Mouse (Mus musculus) thymus, postnatal 25 days (tissue): ENCODE results near the gene Hoxc12.

Experiments used
- DNase-seq: peaks from one replicate; pipeline ENCODE4 v3.0.0; 2022

Hoxc12 gene

DNA sequence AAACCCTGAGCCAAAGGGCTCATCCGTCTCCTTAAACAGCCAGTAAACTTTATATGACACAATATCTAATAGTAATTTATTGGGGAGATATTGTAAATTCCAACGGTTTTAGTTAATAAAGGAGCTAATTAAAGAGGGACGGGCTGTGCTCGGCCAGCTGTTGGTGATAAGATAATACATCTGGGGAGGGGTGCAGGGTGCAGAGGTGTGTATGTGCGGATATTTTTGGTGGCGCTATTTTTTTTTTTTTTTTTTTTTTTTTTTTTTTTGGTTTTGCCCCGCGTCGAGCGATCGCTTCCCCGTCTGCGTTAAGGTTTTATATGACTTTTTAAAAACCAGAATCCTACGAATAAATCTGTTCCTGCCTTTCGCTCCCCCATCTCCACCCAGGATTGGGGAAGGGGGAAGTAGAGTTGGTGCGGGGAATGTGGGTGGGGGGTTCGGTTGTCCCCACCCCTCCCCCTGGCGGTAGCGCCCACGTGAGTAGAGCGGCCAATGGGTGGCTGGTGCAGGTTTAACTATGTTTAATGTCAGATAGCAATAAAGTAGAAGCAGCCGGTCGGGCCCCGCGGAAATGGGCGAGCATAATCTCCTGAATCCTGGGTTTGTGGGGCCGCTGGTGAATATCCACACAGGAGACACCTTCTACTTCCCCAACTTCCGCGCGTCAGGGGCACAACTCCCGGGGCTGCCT is at the start of gene Hoxc12:
Gene Hoxc12, plus strand, starts transcription at position 479 of the 694 bp plus-strand sequence.
- DNase-seq: no peak

DNA sequence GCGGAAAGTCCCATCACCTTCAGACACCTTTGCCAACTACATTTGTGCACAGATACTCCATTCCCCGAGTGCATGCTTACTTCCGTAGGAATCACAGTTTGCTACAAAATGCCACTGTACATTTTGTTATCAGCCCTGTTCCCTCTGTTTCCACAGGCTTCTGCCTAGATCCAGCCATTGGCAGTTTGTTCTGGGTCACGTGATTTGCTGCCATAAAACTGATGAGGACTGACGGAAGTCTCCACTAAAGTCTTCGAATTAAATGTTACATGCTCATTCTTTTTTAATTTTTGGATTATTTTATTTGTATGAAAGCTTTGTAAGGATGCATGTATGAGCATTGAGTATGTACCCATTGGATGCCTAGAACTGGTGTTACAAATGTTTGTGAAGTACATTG is 41.4 kb upstream of the Hoxc12 start:
- DNase-seq: no peak

DNA sequence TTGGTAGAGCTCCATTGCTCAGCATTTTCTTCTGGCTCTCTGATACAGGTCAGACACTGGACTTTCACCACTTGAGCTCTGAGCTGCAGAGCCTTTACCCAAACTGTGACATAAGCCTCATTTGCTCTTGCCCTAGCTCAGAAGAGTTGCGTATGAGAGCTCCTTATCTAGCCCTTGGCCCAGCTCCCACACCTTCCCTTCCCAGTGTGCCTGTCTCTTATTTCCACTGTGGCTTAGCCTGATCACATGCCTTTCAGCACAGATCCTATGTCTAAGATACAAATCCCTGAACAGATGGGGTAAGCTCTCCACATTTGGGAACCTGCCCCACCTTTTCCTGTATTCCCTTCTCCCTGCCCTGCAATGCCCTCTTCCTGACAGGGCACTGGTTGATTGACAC is 31.6 kb upstream of the Hoxc12 start:
- DNase-seq: no peak

DNA sequence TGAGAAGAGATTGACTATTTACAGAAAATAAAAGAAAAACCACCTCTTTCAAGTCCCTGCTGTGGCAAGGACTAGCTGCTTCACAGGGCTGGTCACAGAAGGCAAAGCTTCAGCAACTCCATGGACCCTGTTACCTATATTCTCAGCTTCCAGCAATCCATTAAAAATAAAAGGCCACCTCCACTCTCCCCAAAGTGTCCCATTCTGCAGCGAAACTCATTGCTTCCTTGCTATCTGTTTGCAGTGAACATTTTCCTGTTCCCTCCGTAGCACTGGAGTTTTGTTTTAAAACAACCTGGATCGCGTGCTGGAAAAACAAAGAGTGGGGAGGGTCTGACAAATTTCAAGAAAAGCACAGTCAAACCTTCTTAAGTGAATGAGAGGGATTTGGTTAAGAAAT is 27.0 kb upstream of the Hoxc12 start:
- DNase-seq: no peak

DNA sequence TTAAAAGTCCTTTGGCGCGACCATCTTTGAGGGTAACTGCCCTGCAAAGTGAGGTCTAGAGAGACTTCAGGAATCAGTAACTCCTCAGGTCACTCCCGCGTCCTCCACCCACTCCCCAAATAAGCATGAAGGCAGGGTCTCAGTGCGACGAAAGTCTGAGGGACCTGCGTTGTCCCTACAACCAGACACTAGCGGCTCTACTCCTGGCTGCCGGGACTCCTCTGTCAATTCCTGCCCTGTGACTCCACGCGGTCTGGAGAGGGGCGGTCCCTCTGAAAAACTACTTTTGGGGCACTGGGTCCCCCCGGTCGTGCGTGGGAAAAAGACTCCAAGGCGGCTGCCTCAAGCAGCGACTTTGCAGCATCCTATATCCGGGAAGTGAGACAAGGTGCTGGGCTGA is 26.5 kb upstream of the Hoxc12 start:
- no peak for DNase-seq

DNA sequence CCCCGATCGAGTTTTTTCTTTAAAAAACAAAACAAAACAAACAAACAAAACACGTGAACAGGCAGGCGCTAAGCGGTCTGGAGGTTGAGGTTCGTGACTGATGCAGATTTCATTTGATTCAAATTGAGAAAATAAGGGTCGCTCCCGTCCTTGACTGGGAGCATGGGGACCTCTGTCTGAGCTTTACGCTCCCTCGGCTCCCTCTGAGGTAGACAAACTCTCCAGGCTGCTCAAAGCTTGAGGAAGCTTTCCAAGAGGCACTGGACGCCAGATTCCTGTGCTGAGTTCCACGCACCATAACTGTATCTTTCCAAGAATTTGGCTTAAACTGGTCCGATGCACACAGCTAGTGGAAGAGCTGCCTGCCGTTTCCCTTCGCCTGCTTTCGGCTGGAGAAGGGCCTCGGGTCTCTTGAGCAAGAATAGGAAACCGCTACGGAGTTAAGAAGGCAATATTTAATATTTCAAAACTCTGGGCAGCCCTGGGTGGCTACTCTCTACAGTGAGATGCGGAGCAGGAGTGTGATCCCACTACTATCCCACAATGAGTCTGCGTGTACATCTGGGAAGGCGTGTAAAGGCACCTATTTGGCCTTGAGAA is 26.0 kb upstream of the Hoxc12 start:
- no peak for DNase-seq

DNA sequence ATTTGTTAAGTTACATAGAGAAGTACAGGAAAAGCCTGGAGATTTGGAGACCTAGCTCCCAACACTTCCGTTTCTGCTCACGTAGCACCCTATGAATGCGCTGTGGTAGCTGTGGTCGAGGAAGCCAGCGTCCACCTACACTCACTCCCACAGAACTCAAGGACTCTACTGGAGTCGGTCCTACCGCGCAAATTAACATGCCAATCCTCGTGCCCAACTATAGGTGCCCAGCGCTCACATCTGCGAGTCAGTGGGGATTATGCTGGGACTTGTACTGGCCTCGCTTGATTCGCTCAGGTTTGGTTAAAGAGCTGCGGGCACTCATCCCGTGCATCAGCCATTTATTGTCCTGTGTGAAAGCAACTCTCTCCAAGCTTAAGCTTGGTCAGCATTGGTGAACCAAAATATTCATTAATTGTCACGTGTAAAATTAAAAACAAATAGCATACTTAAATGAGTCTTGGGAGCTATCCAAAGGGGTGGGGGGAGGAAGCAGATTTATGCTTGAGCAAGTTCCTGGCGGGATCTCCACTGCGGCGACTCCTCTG is 23.4 kb upstream of the Hoxc12 start:
- no peak for DNase-seq

DNA sequence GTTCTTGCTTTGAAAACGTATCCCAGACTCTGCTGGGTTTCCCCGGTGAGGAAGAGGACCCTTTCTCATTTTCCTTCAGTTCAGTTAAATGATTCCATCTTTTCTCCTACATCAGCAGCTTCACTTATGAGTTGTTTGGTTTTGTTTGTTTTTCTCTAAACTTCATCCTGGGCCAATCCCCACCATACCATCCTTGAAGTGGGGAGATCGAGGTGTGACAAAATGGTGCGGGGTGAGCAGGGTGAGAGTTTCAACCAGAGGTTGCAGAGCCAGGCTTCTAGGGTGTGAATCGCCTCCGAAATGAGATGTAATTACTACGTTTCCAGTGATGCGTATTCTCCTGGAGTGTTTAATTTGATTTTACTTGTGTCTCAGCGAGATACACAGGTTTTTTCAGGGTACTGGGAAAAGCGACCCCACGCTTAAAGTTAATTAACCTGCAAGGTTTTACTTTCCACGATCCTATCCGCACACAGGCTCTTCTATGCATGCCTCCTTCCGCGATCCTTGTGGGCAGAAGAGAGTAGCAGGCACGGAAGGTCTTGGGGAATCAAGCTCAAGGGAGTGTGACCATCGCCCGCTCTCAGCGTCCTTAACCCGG is 18.5 kb upstream of the Hoxc12 start:
- no peak for DNase-seq

DNA sequence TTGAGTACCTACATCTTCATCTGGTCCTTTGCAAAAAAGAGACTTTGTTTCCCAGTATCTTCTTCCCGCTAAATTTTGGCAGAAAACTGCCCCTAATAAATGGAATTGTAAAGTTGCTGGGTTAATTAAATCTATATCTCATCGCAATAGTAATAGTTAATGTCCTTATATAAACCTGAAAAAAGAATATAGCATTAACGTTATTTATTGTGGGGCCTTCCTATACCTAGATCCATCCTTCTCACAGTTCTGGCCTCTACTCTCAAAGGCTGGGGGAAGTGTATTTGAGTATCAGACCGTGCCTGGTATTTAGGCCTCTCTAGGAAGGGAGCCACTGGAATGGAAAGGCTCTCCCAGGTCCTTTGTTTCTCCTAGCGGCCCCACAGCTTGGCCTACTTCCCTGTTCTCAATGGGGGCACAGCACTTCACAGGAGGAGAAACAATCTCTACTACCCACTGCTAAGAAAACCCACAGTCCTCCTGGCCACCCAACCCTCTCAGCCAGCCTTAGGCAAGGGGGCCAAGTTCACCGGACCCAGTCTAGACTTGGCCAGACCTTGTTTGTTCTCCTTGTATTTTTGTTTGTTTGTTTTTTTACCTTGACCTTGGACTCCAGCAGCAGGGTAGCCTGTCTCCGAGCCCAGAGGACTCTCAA is 17.8 kb upstream of the Hoxc12 start:
- no peak for DNase-seq

DNA sequence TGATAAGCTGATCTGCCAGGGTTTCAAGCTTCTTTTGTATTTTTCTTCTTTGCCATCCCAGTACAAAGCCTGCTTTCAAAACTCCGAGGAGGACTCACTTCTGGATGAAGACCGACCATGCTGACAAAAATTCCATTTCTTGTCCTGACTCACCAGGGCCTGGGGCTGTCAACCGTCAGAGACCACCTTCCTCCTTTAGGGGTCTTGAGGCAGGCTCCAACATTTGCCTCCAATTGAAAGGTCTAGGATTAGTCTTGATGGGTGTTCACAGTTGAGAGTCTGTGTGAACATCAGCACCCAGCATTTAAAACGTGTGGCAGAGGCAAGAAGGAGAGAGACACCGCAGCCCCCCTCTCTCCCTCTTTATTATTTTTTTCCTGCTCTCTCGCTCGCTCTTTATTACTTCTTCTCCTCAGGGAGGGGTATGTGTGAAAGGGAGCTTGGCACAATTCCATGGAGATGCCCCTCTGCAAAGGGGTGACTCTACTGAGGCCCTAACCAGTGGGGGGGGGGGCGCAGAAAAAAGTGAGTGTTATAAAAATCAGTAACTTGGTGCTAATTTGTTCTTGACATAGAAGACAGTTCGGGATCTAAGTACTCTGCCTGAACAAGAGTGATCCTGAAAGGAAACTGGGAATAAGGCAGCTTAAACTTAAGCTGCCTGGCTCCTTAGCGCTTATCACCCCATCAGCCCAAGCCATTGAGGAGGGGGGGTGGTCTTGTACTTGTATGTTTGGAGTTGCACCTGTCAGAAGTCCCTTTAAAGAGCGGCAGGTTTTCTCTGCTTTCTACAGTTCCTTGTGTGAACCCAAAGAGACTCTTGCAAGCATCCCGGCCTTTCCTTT is 17.0 kb upstream of the Hoxc12 start:
- DNase-seq: no peak

DNA sequence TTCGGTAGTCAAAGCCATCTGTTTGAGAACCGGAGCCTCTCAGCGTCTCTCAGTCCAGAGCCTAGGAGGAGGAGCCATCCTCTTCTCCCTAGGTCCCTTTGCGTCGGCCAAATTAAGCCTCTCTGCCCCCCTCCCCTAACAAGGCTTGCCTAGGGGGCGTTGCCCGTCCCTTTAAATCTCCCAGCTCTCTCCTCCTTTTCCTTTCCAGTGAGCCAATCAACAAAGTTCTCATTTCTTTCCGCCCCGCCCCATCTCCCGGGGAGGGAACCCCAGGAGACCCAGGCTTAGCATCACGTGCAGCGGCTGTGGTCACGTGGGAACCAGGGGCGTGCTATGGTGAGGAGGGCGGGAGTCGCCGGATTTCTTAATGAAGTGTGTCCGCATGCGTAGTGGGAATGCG is 15.9 kb upstream of the Hoxc12 start:
- DNase-seq: no peak

DNA sequence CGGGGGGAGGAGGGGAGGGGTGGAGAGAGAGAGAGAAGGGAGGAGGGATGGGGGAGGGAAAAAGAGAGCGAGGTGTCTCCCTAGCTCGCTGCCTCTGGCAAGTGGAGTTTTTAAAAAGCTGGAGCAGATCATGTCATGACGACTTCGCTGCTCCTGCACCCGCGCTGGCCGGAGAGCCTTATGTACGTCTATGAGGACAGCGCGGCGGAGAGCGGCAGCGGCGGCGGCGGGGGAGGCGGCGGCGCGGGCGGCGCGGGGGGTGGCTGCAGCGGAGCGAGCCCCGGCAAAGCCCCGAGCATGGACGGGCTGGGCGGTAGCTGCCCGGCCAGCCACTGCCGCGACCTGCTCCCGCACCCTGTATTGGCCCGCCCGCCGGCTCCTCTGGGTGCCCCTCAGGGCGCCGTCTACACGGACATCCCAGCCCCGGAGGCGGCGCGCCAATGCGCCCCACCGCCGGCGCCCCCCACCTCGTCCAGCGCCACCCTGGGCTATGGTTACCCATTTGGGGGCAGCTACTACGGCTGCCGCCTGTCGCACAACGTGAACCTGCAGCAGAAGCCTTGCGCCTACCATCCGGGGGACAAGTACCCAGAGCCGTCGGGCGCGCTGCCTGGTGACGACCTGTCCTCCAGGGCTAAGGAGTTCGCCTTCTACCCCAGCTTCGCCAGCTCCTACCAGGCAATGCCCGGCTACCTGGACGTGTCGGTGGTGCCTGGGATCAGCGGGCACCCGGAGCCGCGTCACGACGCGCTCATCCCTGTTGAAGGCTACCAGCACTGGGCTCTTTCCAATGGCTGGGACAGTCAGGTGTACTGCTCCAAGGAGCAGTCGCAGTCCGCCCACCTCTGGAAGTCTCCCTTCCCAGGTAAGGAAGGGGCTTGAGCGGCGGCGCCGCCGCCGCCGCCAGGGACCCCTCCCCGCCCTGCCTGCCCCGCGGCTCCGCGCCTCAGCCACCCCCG is 15.2 kb upstream of the Hoxc12 start, which contains the start of gene Hoxc13:
Gene Hoxc13, plus strand, starts transcription at position 51 of the 959 bp plus-strand sequence.
- no peak for DNase-seq

DNA sequence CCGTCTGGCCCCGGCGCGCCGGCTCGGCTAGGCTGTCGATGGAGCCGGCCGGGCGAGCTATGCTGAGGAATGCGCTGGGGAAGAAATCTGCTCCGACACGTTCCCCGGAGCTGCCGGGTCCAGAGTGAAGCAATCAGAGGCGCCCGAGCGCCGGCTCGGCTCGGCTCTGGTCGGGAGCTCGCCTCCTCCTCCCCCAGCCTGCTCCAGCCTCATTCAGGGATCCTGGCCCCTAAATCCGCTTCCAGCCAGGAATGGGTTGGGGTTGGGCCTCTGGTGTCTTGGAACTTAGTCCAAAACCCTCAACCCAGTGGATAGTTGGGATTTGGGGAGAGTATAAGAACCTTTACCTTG is 14.6 kb upstream of the Hoxc12 start:
- DNase-seq: no peak

DNA sequence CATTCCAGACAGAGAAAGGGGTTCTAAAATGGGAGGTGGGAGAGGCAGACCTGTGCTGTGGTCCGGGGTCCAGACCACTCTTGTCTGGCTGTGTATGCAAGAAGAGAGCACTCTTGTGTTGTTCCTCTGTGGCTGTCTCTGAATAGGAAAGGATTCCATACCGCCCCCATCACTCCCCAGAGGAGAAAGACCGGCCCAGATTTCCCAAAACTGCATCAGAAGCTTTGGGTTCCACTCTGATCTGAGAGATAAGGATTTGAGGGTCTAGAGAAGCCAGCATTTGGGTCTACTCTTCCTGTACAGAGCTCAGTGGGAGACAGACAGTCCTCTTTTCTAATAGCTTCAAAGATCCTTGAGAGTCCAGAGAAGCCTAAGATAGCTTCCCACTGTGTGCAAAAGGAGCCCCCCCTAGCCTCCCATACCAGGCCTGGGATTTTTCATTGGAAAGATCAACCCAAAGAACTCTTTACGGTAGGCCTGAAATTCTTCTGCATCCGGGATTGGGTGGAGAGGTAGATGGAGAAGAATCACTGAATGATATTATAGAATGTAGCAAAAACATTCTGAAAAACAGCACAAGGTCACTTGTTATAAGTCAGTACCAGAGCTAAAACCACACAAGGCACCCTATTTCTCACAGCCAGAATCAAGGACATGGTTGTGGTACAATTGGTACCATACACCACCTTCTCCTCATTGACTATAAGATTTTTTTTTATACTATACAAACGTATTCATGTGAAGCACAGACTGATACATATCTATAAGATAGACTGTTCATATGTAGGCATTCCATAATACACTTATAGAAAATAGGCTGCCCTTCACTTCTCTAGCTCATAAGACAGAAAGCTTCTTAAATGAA is 13.7 kb upstream of the Hoxc12 start:
- no peak for DNase-seq

DNA sequence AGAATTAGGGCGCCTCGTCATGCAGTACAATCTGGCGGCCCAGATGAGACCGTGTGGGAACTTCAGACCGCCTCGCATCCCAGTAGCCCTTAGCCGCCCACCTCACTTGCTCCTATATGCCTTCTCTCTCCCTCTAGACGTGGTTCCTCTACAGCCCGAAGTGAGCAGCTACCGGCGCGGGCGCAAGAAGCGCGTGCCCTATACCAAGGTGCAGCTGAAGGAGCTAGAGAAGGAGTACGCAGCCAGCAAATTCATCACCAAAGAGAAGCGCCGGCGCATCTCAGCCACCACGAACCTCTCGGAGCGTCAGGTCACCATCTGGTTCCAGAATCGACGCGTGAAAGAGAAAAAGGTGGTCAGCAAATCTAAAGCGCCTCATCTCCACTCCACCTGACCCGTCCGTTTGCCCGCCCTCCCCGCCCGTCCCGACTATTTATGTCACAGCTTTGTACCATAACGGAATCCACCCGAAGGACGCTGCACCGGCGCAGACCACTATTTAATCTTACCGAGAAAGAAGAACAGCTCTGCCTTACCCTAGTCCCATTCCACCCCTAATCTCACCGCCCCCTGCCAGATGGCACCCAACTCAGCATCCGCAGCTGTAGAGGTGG is 9.4 kb upstream of the Hoxc12 start:
- DNase-seq: no peak

DNA sequence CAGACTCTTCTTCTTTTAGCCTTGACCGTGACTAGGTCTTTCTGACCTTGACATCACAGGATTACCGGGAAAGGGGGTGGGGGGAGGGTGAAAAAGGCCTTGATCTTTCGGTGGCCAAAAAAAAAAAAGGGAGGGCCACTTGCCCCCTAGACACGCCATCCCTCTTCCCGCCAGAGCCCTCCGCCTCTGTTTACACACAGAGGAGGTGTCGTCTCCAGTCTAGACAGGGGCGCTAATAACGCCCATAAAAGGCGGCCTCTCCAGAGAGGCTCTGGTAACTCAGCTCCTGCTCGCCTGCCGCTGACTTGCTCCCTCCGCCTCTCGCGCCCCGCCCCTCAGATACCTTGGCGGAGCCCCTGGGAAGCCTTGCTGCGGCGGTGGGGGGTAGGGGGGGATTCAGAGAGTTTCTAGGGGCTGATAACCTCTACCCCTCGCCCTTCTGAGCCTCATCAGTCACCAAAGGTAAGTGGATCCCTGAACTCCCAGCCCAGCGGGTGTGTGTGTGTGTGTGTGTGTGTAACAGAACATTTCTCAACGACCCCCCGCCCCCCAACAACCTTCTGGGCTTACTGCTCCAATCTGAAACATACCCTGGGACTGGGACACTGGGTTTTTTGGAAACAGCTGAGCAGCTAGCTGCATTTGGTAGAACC is 4.7 kb upstream of the Hoxc12 start:
- no peak for DNase-seq

DNA sequence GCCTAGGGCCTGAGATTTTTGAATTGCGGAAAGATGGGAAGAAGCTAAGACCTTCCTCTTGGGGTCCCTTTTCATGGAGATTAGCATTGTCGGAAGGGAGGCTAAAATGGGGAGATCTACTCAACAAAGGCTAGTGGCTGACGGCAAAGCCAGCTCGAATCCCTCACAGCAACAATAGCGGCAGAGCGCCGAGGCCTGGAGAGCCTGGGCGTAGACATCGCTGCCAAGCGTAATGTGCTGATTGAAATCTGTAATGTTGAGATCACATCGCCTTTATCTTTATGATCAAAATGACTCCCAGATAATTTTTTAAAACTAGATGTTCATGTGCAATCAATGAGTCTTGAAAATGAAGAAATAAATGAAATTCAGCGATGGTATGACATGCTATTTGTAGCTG is 2.1 kb upstream of the Hoxc12 start:
- no peak for DNase-seq

DNA sequence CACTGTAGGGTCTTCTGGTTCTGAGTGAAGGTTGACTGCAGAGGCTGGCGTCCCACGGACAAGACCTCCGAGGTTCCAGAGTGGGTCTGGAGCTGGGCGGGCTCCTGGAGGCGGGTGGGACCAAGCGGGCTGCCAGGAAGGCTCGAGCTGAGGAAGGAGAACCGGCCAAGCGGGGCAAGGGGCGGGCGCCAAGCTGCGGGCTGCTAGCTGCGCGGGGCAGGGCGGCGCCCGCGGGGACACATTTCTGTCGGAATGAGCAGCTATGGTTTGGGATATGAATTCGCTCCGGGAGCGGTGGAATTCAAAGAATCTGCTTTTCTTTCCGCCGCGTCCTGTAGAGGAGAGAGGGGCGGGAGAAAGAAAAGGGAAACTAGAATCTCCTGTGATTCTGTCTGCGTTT is 1.7 kb upstream of the Hoxc12 start:
- no peak for DNase-seq

DNA sequence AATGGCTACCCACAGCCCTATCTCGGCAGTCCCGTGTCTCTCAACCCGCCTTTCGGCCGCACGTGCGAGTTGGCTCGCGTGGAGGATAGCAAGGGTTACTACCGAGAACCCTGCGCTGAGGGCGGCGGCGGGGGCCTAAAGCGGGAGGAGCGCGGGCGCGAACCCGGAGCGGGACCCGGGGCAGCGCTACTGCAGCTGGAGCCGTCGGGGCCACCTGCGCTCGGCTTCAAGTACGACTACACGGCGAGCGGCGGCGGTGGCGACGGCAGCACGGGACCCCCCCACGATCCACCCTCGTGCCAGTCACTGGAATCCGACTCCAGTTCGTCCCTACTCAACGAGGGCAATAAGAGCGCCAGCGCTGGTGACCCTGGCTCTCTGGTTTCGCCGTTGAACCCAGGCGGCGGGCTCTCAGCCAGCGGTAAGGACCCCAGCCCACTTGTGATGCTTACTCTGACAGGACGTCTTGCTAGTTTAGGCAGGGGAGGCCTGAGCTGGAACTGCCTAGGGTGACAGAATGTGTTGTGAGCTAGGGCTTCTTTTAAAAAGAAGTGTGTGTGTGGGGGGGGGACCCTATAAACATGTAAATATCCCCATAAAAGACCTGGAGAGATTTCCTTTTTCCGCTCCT is 594 bp downstream of the Hoxc12 start:
- DNase-seq: no peak
